Mouse (Mus musculus) frontal cortex, postnatal 14 days (tissue): ENCODE data around the gene Wif1.

ENCODE experiments used
- DNase-seq, 2 experiments: peaks; one replicate each; pipeline ENCODE4 v3.0.0; 2022; ENCODE audit warnings: low spot score in 2 of 2

Gene Wif1

DNA sequence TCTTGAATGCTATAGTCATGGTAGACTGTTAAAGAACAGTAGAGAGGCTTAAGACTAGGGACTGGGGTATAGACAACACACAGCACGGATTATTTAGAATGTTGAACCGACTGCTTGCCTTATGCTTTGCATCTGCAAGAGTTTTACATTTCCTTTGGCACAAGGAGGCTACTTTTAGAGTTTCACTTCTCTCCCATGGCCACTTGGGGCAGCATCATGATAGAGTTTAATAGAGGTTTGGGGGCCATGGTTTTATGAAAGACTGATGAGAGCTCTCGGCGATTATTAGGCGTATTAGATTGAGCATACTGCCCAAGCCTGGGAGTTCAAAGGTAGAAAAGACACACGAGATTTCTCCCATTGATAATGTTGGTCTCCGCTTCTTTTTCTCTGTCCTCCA lies 37.0 kb downstream of the Wif1 start:
- no peak for DNase-seq

DNA sequence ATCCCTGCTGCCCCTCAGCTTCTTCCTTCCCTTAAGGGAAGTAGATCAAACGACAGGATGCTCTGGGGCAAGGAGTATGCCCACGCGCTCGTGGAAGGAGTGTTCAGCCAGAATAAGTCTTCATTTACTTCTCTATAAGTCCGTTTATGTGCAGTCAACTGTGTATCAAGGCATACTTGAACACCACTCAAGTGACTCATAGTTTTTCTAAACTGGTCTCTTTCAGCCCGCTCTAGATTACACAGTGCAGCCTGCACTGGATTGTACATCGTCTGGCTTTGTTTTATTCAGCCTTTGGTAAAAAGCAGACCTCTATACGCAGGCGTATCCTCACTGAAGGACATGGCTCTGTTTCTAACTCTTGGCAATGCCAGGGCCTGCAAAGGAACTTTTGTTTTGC lies 46.7 kb downstream of the Wif1 start:
- no peak for DNase-seq

DNA sequence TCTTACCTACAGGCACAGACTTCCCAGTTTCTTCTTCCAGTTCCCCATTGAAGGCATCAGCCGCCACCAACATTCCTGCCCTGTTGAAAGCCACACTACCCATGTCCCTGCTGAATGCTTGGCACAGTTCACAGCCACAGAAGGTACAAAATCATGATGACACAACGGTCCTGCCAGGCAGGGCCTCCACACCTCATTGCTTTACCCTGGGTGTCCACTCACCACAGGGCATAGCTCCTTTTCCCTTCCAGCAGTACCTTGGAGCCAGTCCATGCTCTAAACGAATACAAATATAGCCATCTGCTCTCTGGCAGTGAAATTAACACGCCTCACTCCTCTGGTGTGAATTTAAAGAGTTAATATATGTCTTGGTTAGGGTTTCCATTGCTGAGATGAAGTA lies 49.1 kb downstream of the Wif1 start:
- no peak for DNase-seq

DNA sequence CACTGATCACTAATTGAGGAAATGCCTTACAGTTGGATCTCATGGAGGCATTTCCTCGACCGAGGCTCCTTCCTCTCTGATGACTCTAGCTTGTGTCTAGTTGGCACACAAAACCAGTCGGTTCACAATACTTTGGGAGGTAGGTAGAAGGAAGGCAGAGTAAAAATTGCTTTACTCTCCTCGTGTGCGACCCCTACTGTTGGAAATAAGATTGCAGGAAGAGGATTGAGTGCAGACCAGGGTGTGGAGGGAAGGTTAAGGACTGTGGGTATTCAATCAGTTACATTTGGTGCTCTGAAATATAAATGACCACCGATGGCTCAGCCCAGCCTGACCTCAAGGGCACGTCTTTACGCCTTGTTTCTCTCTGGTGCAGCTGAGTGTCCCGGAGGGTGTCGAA lies 49.8 kb downstream of the Wif1 start:
- no peak for DNase-seq

DNA sequence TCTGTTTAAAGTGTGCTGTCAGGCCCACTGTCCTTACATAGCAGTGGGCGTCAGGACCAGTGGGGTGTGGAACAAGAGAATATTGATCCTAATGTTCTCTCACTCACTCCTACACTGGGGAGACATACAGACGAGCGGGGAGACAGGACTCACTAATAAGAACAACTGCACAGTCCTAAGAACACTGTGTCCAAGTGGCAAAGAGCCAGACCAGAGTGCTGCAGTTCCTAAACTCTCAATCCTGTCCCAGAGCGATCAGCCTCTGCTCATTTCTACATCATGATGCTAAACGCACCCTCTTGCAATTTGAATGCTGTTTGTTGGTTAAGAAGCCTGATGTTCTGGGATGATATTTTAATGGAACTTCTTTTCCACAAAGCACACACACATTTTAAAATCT lies 54.9 kb downstream of the Wif1 start:
- no peak for DNase-seq

DNA sequence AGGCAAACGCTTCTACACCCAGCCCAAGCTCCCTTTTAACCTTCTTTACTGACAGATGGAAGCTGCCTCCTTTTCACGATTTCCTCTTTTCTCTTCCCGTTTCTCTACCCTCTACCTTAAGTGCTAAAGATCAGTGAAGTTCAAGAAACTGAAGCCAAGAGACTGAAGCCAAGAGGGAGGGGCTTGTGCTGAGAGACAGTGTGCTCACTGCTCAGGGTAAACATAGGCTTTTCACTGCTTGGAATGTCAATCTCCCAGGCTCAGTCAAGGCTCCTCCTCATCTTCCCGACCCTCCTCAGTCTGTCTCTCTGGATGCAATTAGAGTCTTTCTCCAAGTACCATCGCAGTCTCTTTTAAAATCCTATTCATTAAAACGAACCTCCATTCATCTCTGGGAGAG lies 55.6 kb downstream of the Wif1 start:
- DNase-seq, result no peak

DNA sequence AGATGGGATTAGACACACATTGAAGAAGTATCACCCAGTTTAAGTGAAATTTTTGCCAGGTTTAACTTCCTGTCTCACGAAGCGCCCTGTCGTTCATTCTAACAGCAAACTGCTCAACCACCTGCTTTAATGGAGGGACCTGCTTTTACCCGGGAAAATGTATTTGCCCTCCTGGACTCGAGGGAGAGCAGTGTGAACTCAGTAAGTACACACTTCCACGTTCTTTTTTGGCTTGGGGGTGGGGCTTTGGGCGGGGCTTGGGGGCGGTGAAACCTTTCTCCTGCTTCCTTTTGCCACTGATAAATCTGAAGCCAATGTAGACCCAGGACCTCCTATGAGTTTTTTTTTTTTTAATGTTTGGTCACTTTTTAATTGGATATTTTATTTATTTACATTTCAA lies 56.2 kb downstream of the Wif1 start:
- no peak for DNase-seq

DNA sequence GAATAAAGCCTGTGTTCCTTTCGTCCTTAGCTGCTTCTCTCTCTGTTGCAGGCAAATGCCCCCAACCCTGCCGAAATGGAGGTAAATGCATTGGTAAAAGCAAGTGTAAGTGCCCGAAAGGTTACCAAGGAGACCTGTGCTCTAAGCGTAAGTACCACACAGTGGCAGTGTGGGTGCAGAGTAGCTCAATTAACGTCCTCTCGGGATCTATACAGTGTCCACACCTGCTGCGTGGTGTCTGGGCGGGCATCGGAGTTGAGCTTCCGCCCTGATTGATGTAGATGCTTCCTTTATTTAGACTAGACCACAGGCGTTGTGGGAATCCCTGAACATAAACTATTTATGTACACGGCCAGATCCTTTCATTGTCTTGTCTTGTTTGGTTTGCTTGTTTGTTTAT lies 62.2 kb downstream of the Wif1 start:
- no peak for DNase-seq

DNA sequence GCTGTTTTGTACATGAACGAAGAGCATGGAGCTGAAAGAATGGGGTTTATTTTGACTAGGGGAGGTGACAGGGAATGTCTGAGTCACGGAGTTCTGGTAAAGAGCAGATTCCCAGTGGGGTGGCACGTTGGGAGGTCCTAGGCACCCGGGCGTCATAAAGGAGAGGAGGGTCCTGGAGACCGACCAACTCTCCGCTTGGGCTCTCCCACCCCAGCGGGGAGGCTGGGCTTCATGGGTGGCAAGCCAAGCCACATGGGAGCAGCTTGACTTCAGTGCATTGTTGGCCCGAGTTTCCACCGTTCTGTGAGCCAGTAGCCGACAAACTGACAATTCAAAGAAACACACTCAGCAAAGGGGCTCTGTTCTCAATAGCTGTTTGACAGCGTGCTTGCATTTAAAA lies 64.5 kb downstream of the Wif1 start:
- no peak for DNase-seq

DNA sequence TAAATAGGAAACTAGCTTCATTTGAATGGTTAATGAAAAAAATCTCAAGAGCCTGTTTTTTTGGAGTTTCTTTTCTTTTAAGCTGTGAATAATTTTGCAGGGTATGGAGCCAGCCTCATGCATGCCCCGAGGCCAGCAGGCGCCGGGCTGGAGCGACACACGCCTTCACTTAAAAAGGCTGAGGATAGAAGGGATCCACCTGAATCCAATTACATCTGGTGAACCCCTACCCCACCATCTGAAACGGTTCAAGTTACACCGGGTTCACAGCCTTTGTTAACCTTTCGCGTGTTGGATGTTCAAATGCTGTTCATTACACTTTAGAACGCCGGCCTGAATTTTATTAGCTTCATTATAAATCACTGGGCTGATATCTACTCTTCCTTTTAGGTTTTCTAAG lies 65.9 kb downstream of the Wif1 start:
- DNase-seq, result no peak

DNA sequence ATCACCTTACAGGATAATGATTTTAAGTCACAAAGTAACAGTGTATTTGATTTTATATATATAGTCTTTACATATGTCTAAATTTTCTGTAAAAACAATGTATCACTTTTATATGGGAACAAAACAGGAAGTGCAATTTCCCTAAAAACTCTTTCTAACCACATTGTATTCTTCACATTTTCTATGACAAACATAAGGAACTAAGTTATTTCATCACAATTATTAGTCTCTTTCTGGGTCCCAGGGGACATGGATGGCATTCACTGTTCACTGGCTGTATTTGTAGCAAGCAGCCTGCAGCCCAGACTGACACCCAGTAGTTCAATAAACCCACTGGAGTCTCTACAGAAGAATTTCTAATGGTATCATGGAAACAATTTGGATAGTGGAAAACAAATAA lies 82.4 kb downstream of the Wif1 start:
- no peak for DNase-seq

DNA sequence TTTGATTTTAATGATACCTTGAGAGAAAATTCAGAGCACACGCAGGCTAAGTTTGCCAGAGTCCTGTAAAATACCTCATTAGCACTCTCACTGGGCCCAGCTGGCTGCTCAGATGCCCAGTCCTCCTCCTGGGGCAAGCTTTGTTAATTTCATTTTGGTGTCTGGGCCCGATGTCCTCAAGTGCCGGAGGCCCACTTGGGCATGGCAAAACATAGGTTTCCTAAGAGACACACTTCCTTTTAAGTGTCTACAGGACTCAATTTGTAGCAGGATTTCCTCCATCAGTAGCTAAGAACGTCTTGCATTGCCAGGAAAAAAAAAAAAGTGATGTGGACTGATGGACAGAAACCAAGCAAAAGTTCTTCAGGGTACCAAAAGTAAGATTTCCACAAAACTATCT lies 82.9 kb downstream of the Wif1 start:
- no peak for DNase-seq

DNA sequence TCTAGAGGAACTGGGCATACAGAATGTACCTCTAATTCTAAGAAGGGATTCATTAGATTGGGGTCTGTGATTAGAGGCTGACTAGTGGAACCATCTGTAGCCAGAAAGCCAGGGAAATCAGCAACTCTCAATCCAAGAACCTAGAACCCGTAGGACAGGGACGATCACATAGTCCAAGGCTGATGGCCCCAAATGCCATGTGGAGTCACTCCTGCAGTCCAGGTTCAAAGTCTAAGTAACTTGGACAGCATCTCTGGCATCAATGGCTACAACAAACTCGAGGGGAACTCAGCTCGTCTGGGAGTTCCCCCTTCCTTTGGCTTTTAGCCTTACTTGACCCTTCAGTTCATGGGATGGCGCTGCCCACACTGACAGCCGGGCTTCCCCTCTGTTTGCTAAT lies 87.0 kb downstream of the Wif1 start:
- no peak for DNase-seq

DNA sequence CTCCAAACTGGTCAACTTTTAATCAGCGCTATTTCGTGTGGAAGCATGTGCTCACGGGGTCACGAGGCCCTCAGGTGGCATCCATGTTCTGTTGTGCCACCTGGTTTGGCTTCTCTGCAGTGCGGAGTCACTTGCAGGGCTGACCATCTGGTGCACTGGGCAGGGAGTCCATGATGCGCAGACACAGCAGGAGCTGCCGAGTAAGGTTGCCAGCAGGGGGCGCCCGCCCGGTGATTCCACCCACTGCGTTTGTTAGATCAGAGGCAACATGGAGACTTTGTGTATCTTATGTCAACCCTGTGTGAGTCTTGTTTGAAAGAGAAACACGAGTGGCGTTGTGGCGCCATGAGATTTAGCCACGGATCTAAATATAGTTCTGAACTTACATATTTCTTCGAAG lies 90.7 kb downstream of the Wif1 start:
- no peak for DNase-seq

DNA sequence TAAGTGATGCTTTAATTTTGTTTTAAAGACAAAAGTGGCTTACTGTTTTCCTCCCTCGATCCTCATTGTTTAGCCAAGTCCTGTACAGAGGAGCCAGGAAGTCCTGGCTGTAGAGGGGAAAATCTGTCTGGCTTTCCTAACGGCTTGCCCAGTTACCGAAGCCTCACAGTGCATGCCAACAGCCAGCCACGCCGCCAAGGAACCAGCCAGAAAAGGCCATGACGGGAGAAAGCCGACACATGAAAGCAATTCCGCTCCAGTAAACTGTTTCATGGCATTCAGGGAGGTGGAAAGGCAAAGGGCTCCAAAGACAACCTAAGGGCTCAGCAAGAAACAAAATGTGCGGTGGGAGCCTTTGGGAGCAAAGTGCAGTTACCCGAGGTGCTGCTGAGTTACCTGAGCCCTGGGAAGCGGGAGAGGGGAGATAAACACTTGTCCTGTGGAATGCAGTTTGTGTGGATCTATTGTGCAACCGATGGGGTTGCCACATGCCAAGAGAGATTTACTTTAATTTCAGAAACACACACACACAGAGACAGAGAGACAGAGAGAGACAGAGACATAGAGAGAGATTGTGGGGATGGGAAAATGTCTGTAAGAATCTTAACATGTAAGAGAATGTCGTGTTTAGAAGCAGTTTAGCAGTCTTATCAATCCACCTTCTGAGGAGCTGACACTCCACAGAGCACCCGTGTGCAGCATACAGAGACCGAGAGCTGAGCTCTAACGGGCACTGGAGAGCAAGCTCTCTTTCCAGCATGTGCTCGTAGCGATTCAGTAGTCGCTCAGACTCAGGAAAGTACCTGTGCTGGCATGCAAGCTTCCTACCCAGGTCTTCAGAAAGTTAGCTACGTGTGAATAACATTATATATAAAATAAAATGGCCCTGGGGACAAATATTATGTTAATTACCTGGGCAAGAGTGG lies 95.5 kb downstream of the Wif1 start:
- no peak for DNase-seq
